Mouse (Mus musculus) lung, postnatal 25 days (tissue): ENCODE data around the gene Cops3.
A peak's percentile ranks its signal among the peaks of the same experiment; 100 is the strongest.

Experiments
- DNase-seq: peaks from one replicate; pipeline ENCODE4 v3.0.0; 2022; ENCODE audit warnings: low spot score

The Cops3 gene

GRCm38 (mm10) chr11:59810480-59811158 is 29.0 kb downstream of the Cops3 start:
- DNase-seq: no peak

- peak; percentile 86 for DNase-seq
Measured at GRCm38 (mm10) chr11:59809670-59810474, 29.8 kb downstream of the Cops3 start, which contains the start of gene Flcn. Gene Flcn, minus strand, starts transcription at chr11:59810016.

- DNase-seq: peak; percentile 83
Measured at GRCm38 (mm10) chr11:59809071-59809669, 30.5 kb downstream of the Cops3 start.

- DNase-seq: no peak
Measured at GRCm38 (mm10) chr11:59808170-59808960, 31.3 kb downstream of the Cops3 start.

- DNase-seq: no peak
Measured at GRCm38 (mm10) chr11:59805656-59806055, 34.0 kb downstream of the Cops3 start.

GRCm38 (mm10) chr11:59805256-59805655 is 34.4 kb downstream of the Cops3 start:
- no peak for DNase-seq

GRCm38 (mm10) chr11:59804409-59805110 is 35.1 kb downstream of the Cops3 start:
- no peak for DNase-seq

GRCm38 (mm10) chr11:59803516-59803915 is 36.1 kb downstream of the Cops3 start:
- no peak for DNase-seq

- no peak for DNase-seq
Measured at GRCm38 (mm10) chr11:59801881-59802280, 37.8 kb downstream of the Cops3 start.

GRCm38 (mm10) chr11:59800412-59800811 is 39.2 kb downstream of the Cops3 start:
- DNase-seq: no peak

GRCm38 (mm10) chr11:59793390-59793789 is 46.2 kb downstream of the Cops3 start:
- no peak for DNase-seq

- DNase-seq: no peak
Measured at GRCm38 (mm10) chr11:59789311-59789710, 50.3 kb downstream of the Cops3 start.

- DNase-seq: peak; percentile 68
Measured at GRCm38 (mm10) chr11:59787199-59787781, 52.3 kb downstream of the Cops3 start, which contains the start of gene Pld6. Gene Pld6, minus strand, starts transcription at chr11:59787645.

GRCm38 (mm10) chr11:59786444-59787198 is 53.0 kb downstream of the Cops3 start:
- DNase-seq: peak; percentile 26

- DNase-seq: peak; percentile 73
Measured at GRCm38 (mm10) chr11:59783591-59783990, 56.0 kb downstream of the Cops3 start.

- DNase-seq: no peak
Measured at GRCm38 (mm10) chr11:59782091-59782590, 57.5 kb downstream of the Cops3 start.

- no peak for DNase-seq
Measured at GRCm38 (mm10) chr11:59780241-59780640, 59.4 kb downstream of the Cops3 start.

- no peak for DNase-seq
Measured at GRCm38 (mm10) chr11:59779406-59779805, 60.2 kb downstream of the Cops3 start.

GRCm38 (mm10) chr11:59778874-59779223 is 60.8 kb downstream of the Cops3 start:
- DNase-seq: no peak
